ENCODE assay signal across 8 mouse cellular contexts in the genomic region with DNA sequence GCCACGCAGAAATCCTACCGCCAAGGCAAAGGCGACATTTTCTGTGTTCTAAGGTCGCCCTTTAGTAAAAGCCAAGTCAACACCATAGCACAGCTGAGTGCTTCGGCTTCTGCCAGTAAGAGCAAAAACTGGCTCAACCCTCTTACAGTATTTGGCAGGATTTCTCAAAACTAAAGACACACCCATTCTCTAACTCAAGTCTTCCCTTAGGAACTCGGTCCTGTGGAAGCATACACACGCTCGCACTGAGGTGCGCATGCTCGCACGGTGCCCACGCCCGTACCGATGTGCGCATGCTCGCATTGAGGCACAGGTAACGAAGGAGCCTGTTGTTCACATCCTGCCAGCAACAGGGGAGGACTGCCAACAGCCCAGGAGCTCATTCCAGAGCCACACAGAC. TPM values are rescaled to one million over a fixed set of nuclear protein-coding genes. Genes with fewer than 3 reads are reported as not detected.
A peak's percentile ranks its signal among the peaks of the same experiment; 100 is the strongest.
DNase-seq lines count a peak whose midpoint lies in the region; ATAC-seq and TF ChIP-seq lines count a peak whose summit lies in the region.

No protein-coding gene starts in this region.

- H3K9ac ChIP-seq in heart, embryonic 15.5 days = no peak overlapping the region
- no peak overlapping the region for H3K9ac ChIP-seq in lung, embryonic 14.5 days

- no peak overlapping the region for H3K4me3 ChIP-seq in heart, embryonic 15.5 days
- H3K4me3 ChIP-seq in lung, embryonic 14.5 days (ENCODE audit: low read depth, low read length) = no peak overlapping the region

- no peak for TF ChIP-seq CTCF in lung, embryonic 14.5 days (IDR thresholded peaks at IDR 0.05; ENCODE audit: low read depth)

- peak overlapping the region; percentile 31 for H3K4me2 ChIP-seq in heart, embryonic 15.5 days
- peak overlapping the region; percentile 28 for H3K4me2 ChIP-seq in lung, embryonic 14.5 days

- peaks cover 29% of the 10 kb centered on the region for H3K4me1 ChIP-seq in heart, embryonic 15.5 days (replicated peaks)
- H3K4me1 ChIP-seq in lung, embryonic 14.5 days (ENCODE audit: insufficient read depth) = peaks cover 30% of the 10 kb centered on the region

- peak overlapping the region; percentile 43; the same call in 1 of the 2 replicates for H3K27ac ChIP-seq in heart, embryonic 15.5 days
- H3K27ac ChIP-seq in lung, embryonic 14.5 days (ENCODE audit: low read depth) = peak overlapping the region; percentile 66; the same call in 1 of the 2 replicates

- peak; percentile 94 for ATAC-seq in cerebellum, adult (ENCODE audit: insufficient number of reproducible peaks, low FRiP score, low TSS enrichment)
- ATAC-seq in heart, embryonic 15.5 days (replicated peaks; ENCODE audit: insufficient number of reproducible peaks, insufficient read depth, low FRiP score, low read depth) = no peak
- peak; percentile 55 for ATAC-seq in lung, embryonic 14.5 days (ENCODE audit: insufficient read depth)

- 69% methylated on average over 17 of the region's 17 CpGs for WGBS in heart, embryonic 15.5 days
- 63% methylated on average over 17 of the region's 17 CpGs for WGBS in lung, embryonic 14.5 days

- no peaks in the 10 kb centered on the region for H3K9me3 ChIP-seq in heart, embryonic 15.5 days (replicated peaks)
- H3K9me3 ChIP-seq in lung, embryonic 14.5 days (ENCODE audit: low read depth, low read length) = no peaks in the 10 kb centered on the region

- no peaks in the 10 kb centered on the region for H3K36me3 ChIP-seq in heart, embryonic 15.5 days
- H3K36me3 ChIP-seq in lung, embryonic 14.5 days (ENCODE audit: insufficient read depth) = no peaks in the 10 kb centered on the region

- 0 out of 2 replicates have a peak, but pooled peaks cover 4% of the 10 kb centered on the region for H3K27me3 ChIP-seq in heart, embryonic 15.5 days
- no peaks in the 10 kb centered on the region for H3K27me3 ChIP-seq in lung, embryonic 14.5 days (ENCODE audit: insufficient read depth, low read length)

- no peak for DNase-seq in cerebellum, postnatal 4 days (ENCODE audit: low spot score in 2 of 2)
- peak; percentile 34 for DNase-seq in 3T3-L1 (ENCODE audit: low read depth, low spot score)
- DNase-seq in cerebellum, adult 9-11 months = peak; percentile 96
- DNase-seq in lung, embryonic 14.5 days = peak; percentile 84
- peak; percentile 39 for DNase-seq in telencephalon, adult 2 months (ENCODE audit: low read depth, low spot score)
- no peak for DNase-seq in embryo, embryonic 9.5 days (ENCODE audit: extremely low spot score)

RNA-seq across cellular contexts. Expression of a gene that starts 20.5 kb away (rescaled TPM):
- polyA plus RNA-seq in heart, embryonic 15.5 days (2015; fragmentation: Nextera tagmentation; extraction: Ambion mirVana) = 14.7 and 17.5 TPM in 2 replicates
- 59.2 and 62.0 TPM in 2 replicates for polyA plus RNA-seq in lung, embryonic 14.5 days (2014; fragmentation: Nextera tagmentation; extraction: Ambion mirVana)

Comparison
In these comparisons a context has a peak if more than half of its experiments do, and no peak if none do; other contexts are left out.
1. DNase-seq: peak in 3T3-L1 (single experiment), cerebellum, adult 9-11 months (single experiment), lung, embryonic 14.5 days (single experiment) and telencephalon, adult 2 months (single experiment); none in cerebellum, postnatal 4 days (0 of 2) and embryo, embryonic 9.5 days (single experiment).